Mouse (Mus musculus) thymus, postnatal 10 days (tissue): ENCODE results near the gene Grk6.
A peak's percentile ranks its signal among the peaks of the same experiment; 100 is the strongest.

Source experiments
- DNase-seq, 2 experiments: peaks; one replicate each; pipeline ENCODE4 v3.0.0; 2021; ENCODE audit warnings: low spot score in 2 of 2

The Grk6 gene

DNA sequence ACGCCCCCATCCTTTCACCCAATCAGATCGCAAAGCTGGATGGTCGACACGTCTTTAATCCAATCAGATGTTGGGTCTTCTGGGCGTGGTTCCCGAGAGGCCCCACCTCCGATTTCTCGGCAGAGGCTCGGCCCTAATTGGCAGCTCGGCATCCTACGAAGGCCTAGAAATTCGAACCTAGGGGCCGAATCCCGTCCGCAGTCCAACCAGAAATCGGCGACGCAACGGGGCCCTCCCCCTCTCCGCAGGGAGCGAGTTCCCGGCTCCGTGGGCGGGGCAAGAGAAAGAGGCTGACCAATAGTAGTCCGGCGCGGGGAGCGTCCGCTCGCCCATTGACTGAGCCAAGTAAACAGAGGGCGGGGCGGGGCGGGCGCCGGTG is at the start of gene Grk6:
Gene Grk6 (plus strand): TSS at position 136 of the 379 bp plus-strand sequence.
- peak; percentile 97 to 100 for DNase-seq

DNA sequence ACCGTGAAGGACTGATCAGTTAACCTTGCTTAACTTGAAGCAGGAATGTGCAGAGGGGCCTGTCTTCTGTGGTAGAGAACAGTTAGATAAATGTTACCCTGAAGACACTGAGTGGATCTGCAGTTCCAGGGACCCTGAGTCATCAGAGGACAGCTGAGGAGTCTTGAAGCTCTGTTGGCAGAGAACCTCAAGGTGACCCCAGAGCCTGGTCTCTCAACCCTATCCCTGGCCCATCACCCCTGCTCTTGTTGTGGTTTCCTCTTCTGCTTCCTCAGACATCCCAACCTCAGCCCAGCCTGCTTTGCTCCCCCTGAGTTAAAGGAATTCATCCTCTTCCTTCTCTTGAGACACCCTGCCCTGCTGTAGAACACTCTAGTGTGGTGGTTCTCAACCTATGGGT is 46.8 kb upstream of the Grk6 start, which contains the start of gene Slc34a1:
Gene Slc34a1 (plus strand): TSS at position 100 of the 400 bp plus-strand sequence.
- DNase-seq = no peak

DNA sequence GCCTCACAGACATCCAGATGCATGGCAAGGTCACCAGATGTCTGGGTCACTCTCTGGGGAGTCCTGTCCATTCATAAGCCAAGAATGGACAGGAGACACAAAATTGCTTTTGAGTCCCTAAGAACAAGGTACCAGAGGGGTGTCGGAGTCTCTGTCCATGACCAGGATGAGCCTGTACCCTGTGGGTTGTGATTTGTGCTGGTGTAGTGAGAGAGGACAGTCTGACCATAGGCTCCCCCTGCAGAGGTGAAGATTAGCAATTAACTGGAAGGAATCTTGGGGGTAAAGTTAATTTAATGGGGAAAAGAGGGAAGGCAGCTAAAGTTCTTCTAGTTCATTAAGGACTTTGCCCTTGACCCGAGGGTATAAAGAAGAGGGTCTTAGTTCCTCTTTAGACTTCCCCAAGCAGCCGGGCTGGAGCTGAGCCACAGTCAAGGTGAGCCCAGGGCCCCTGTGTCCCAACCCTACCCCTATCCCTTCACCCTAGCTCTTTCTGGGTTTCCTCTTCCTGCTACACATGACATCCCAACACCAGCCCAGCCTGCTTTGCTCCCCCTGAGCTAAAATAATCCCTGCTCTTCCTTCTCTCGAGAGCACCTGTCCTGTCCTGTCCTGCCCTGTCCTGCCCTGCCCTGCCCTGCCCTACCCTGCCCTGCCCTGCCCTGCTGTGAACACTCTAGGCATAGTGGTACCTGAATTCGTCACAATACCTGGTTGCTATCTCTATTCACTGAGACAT is 45.4 kb upstream of the Grk6 start:
- DNase-seq = no peak

DNA sequence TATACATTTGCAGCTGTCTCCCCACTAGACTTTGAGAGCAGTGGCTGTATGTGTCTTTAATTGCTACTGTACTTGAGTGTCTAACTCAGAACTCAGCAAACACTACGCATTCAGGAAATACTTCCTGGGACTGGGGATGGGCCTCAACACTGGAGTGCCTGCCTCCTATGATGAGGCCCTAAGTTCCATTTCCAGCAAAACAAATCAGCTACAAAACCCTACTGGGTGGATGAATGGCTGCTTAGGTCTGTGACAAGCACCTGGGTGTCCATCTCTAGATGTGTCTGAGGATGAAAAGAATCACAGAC is 44.9 kb upstream of the Grk6 start:
- DNase-seq = no peak

DNA sequence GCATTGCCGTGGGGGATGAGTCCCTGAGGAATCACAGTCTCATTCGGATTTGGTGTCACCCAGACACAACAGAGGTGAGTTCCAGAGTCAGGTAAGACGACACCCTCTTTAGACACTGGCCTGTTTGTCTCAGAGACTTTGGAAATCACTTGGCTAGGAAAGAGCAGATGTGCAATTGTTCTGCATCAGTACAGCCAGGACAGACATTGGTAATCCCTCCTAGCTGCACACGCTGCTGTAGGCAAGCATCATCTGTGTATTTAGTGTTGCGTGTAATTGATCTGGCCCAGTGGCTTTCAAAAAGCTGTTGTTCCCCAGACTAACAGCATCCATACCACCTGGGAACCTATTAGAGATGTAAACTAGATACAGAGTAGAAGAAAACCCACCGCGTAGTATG is 41.6 kb upstream of the Grk6 start:
- no peak for DNase-seq

DNA sequence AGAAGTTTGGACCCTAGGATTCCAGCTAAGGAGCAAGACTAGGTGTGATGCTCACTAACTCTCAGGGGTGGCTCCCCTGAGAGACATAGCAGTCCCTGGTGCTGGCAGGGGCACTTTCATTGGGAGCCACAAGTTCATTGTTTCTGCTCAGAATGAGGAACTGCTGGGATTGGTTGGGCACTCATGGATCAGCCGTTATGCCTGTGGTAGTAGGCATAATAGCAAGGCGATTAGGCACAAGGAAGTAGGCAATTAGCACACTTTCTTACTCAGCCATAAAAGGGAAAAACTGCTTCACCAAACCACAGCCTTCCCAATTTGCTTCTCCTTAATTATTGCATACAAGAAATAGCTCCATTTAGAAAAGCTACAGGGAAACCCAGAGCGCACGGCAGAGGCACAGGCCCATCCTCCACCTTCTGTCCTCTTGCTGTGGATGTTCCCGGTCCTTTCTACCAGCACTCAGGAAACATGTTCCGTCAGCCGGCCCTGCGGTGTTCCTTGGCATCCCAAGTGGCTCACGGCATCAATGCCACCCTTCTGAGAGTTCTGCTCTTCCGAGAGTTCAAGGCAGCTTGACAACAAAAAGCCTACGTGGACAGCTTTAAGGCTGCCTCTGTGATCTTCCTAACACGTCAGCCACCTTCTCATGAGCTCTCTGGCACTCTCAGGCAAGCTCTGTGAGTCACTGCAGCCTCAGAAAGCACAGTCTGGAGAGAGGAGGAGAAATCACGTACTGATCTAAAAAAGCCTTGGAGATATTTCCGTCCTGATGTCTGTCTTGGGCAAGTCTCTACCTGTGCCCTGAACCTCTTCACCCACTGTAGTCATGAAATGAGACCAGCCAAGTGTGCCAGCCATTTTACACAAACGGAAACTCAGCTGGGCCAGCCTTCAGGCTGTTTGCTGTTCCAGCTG is 40.7 kb upstream of the Grk6 start:
- DNase-seq = no peak

DNA sequence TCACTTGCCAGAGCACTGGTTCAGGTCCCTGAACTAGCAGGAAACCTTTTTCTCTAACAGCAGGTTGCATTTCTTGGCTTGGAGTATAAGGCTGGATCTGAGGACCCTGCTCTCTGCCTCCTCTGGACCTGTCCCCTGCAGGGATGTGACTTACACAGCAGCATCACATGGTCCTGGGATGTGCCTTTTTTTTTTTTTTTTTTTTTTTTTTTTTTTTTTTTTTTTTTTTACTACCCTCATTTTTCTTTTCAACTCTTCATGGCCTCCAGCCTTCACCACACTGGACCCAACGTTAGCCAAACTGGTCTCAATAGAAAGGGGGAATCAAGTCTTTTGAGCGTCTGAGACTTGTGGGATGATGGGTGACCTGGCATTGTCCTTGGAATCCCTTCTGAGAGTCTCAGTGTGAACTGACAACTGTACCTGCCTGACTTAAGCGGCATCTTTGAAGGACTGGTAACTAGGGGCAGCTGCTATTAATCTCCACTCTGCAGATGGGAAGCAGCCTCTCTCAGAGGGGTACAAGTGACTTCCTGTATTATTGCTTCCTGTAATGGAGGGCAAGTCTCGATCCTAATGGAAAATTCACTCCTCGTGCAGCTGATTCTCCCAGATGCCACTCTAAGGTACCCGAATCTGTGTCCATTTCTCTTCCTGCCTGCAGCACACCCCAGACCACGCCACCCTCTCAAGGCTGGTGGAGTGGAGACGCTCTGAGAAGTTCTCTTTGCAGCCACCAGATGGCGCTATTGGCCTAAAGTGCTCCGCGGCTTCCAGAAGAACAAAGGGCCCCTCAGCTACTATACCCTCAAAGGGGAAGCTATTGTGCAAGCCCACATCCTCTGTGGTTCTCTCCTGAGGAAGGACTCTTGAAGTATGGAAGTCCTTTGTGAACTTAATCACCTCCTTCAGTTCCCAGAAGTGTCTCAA is 39.8 kb upstream of the Grk6 start:
- peak; percentile 79 to 91 for DNase-seq

DNA sequence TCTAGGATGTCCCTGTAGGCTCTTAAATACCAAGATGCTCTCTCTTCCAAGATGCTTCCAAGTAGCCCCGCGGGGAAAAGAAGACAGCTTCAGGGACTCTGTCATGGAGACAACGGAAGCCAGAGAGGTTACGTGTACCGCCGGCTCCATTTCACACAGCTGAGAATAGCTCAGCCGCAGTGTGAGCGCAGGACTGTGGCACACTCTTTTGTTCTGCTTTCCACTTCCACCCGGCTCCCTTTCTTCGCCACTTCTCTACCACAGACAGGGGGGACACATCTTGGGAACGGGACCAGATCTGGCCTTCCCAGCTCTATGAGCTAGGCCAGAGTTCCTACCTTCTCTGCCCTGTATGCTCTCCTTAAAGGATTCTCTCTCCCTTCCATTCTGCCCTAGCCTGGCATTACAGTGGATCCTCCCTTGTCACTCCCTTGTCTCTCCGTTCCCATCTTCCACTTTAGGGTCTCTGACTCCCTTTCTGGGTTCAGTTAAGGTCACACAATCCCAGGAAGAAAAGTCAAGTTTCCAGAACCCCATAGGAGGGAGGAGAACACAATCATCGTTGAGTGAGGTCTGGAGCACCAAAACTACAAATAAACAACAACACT is 39.0 kb upstream of the Grk6 start:
- peak; percentile 64 for DNase-seq

DNA sequence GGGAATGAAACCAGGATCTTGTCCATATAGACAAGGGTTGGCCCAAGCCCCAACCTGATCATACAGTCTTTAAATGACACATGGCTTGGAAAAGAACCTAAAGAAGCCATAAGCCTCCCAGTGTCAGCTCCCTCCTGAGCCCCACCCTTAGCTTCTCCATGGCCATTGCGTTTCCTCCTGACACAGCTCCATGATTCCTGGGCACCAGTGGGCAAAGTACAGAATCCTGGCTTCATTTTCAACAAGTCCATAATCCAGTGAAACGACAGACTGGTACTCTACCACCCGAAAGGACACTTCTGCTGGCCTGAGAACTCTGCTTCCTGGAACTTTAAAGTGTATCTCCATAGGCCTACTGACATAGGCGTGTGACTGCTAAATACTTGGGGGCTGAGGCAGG is 37.5 kb upstream of the Grk6 start:
- DNase-seq = no peak

DNA sequence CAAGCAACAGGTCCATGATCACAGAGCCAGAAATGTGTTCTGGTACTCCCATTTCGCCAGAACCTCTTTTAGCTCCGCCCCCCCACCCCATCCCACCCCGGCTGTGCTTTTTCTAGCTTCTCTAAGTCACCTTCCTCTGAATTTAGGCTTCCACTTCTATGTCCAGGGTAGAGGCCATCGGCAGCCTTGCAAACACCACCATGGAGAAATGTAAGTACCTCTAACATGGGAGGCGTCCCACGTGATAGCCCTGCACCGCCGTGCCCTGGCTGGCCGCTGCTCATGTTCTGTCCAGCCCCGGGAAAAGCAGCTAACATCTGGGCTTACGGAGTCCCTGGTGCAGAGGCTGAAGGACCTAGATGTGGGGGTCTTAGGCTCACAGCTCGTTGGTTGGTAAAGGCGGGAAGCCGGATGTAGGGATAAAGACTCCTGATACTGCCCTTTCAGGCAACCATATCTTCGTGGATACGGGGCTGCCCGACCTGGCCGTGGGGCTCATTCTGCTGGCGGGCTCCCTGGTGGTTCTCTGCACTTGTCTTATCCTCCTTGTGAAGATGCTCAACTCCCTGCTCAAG is 36.2 kb upstream of the Grk6 start:
- DNase-seq = no peak

DNA sequence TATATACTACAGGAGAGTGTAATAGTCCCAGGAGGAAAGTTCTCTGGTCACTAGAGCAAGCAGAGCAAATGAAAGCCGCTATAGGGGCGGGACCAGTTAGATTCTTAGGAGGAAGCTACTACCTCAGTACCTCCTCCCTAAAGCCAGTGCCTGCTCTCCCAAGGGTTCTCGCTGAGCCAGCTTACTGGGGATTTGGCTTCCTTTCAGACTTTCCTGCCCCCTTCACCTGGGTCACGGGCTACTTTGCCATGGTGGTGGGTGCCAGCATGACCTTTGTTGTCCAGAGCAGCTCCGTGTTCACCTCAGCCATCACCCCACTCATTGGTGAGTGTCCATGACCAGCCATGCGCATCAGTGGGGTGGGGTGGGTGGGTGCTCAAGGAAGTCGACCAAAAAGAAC is 33.0 kb upstream of the Grk6 start:
- DNase-seq = no peak

DNA sequence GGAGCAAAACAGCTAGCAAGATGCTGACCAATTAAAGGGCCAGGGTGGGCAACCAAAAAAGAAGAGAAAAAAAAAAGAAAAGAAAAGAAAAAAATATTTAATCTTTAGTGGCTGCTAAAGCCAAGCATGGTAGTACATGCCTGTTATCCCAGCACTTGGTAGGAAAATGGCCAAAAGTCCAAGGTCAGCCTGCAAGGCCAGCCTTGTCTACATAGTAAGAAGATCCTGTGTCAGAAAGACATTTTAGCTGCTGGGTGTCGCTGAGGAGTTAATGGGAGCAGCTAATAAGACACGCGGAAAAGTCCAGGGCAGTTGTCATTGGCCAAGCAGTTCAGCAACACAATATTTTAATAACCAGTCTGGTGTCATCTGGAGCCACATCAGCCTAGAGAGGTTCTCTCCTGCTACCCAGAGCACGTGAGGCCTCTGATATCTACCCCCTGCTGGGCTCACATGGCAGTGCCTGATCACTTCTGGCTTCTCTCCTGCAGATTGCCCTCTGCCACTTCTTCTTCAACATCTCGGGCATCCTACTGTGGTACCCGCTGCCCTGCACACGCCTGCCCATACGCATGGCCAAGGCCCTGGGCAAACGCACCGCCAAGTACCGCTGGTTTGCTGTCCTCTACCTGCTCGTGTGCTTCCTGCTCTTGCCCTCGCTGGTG is 32.1 kb upstream of the Grk6 start:
- no peak for DNase-seq

DNA sequence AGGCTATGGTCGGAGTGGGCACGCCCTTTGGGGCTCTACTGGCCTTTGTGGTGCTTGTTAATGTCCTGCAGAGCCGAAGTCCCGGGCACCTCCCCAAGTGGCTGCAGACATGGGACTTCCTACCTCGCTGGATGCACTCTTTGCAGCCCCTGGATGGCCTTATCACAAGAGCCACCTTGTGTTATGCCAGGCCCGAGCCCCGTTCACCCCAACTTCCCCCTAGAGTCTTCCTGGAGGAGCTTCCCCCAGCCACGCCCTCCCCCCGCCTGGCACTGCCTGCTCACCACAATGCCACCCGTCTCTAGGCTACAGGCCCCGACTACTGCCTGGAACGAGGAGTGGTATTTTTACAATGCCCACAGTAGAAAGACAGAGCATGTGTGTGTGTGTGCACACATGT is 31.5 kb upstream of the Grk6 start:
- no peak for DNase-seq

DNA sequence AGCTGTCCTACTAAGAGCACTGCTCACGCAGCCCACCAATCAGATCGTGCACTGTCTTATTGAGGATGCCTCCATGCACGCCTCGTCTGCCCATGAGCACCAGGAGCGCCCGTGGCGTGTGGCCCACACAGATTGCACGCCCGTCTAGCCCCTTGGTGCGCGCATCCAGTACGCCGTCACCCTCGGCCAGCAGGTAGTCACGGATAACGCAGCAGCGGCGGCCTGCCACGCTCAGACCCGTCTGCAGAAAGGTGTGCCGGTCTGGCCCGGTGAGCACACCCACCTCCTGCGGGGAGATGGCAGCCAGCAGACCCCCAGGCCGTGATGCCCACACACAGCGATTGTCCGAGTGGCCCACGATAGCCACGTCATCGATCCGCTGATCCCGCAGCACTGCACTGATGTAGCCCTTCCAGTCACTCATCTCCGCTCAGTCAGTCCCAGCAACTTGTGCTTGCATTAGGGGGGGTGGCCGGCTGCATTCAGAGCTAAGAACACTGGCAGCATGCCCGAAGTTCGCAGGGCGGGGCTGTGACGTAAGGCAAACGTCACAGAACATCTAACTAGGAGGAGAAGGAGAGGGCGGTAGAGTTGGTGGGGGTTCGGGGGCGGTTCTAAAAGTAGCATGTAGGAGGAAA is 30.0 kb upstream of the Grk6 start, which contains the start of gene Pfn3:
Gene Pfn3 (minus strand): TSS at position 490 of the 638 bp plus-strand sequence.
- DNase-seq = no peak

DNA sequence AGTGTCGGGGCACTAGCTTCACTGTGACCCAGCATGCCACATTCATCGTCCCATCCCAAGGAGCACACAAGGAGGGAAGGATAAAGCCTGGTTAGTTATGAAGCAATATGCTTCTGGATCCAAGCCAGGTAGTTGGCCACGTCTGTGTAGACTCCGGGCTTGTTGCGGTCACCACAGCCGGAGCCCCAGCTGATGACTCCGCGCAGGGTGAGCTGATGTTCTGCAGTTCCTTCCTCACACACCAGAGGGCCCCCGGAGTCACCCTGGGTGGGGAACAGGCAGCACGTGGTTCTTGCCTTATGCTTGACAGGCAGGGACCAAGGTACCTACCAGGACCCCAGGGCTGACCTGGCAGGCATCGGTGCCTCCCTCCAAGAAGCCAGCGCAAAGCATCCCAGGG is 26.9 kb upstream of the Grk6 start:
- peak; percentile 83 to 93 for DNase-seq

DNA sequence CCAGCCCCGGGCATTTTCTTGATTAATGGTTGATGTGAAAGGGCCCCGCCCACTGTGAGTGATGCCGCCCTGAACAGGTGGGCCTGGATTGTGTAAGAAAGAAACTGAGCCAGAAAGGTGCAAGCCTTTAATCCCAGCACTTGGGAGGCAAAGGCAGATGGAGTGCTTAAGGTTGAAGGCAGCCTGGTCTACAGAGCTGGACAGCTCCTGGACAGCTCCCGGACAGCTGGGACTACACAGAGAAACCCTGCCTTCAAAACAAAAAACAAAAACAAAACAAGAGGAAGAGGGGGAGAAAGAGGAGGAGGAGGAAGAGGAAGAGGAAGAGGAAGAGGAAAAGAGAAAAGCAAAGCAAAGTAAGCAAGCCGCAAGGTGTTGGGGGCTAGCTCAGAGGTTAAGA is 25.7 kb upstream of the Grk6 start:
- no peak for DNase-seq

DNA sequence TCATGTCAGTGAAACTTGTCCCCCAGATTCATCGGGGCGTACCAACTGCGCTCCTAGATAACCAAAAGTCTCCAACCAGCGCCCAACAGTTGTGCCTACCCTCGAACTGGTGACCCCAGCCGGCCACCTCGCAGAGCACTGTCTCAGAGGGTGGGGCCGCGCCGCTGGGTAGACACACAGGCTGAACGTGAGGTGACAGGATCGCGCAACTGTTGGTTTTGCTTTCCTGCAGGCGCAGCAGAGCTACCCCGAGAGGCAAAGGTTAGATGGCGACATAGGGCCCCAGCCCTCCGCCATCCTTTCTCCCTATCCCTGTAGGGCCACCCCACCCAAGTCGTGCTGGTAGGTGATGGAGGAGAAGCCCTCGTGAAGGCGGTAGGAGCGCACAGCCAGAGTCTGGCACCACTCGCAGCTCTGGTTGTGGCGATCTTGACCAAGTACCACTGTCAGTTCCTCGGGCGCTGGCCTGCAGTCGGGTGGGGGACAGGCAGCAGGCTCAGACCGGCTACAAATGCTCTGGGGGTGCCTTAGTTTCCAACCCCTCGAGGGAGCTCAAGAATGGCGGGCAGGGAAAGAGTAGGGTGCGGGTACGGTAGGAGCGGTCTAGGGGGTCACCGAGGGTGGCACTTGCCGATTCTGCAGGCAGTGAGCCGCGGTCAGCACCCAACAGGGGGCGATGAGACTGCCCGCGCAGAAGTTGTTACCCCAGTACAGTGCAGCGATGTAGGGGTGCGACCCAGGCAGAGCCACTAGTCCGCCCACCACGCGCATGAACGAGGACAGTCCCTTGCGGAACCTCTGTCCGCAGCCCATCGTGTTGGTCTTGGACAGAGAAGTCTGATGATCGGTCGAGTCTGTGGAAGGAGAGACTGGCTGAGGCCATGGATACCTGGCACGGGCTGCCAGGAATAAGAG is 24.6 kb upstream of the Grk6 start:
- DNase-seq = no peak

DNA sequence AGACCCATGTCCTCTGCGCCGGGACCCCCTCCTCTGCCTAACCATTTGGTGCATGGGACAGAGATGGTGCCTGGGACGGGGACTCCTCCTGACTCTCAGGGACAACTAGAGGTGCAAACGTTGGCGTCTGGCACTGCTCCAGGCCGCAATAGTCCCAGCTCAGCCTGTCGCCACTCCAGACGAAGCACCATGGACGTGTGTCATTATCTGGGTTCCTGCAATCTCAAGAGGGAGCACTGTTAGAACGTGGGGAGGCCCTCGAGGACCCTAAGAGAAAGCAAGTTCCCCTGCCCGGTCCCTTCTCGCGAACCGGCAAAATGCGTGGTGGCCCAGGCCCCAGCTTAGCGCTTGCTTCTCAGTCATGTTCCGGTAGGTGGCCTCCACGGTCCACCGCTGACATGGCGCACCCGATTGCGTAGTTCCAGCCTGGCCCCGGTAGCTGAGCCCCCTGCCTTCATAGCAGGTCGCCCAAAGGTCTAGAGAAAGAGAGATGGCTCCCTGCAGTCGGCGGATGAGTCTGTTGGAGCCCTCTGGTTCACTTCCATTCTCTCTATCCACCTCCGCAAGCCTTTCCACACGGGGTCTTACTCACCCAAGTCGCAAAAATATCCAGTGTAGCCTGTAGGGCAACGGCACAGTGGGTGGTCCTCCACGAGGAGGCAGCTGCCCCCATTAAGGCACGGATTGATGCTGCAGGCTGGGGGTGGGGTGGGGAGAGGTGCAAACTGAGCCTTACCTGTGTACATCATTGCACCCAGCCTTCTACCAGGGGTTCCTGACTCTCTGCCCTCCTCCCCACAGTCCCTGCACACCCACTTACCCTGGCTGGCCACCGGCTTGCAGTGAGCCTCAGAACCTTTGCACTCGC is 23.7 kb upstream of the Grk6 start:
- peak; percentile 76 to 84 for DNase-seq
